Mouse (Mus musculus) right cerebral cortex, postnatal 14 days (tissue): Measurements from ENCODE around the gene Olfr1023.

ENCODE experiments used
- DNase-seq: peaks from one replicate; pipeline ENCODE4 v3.0.0; 2022

Olfr1023 gene

DNA sequence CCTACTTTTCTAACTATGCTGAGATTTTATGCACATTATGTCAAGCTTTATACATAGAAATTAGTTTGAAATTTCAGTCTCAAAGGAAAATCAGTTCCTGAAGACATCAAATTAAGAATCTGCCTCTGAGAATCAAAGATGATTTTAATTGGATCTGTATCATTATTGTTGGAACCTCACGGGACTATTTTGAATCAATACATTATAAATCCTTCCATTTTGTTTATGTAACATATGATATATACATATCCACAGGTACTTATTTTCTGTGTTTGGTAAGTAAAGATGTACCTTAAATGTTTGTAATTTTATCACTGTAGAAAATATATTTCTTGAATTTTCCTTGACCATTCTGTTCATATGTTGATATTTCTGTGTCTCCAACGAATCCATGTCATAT, at the start of gene Olfr1023:
Gene Olfr1023, plus strand, starts transcription at position 301 of the 400 bp plus-strand sequence.
- no peak for DNase-seq

- no peak for DNase-seq
These were observed 40.1 kb upstream of the Olfr1023 start, which contains the start of gene Olfr1019 for GRCm38 (mm10) chr2:85845383-85845782. Gene Olfr1019, minus strand, starts transcription at chr2:85845483.

GRCm38 (mm10) chr2:85846730-85847129, 38.7 kb upstream of the Olfr1023 start, which contains the start of gene Olfr1020:
Gene Olfr1020, plus strand, starts transcription at chr2:85847030.
- DNase-seq: no peak

DNA sequence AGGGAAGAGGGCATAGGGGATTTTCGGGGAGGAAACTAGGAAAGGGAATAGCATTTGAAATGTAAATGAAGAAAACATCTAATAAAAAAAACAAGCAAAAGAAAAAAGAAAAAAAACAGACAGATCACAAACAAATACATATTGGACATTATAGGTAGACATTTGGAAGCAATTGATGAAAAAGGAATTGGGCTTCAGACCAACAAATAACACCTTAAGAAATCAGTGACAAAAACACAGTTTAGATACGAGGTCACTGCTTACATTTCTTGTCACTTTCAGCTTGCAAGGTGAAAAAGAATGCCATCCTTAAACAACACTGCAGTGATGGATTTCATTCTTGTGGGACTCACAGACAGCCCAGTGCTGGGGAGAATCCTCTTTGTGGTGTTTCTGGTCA, 17.1 kb upstream of the Olfr1023 start, which contains the start of gene Olfr1022:
Gene Olfr1022, plus strand, starts transcription at position 301 of the 400 bp plus-strand sequence.
- no peak for DNase-seq

DNA sequence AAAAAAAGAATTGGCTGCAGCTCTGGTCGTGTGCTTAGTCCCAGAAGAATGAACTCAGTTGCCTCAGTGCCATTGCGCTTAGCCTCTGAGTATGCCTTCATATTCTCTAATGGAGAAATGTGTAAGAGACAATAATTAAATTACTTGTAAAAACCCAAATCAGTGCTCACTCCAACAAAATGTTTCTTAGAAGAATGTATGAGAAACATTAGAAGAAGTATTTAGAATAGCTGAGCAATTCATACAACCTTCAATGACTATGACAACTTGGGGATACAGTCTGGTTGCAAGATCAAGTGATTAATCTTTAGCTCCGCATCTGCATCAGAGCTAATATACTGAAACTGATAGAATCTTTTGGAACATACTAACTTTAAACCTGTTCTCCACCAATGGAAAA, 19.5 kb downstream of the Olfr1023 start, which contains the start of gene Olfr1024:
Gene Olfr1024, minus strand, starts transcription at position 101 of the 400 bp plus-strand sequence.
- no peak for DNase-seq

- DNase-seq: no peak
These were observed 27.8 kb downstream of the Olfr1023 start for GRCm38 (mm10) chr2:85913197-85913596.

DNA sequence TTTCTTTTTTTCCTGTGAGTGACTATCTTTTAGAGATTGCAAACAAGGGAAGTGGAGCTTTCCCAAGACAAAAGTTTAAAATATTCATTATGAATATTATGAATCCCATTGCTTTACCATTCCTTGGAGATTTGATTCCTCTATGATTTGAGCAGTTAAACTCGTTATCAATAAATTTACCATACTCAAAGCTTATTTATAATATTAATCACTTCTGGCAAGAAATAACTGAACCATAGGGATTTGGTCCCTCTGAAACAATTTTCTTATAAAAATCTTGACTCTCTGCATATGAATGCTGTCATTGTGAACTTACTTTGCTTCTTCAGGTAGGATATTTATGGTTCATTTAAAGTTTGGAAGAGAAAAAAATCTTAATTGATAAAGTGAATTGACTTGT, 29.5 kb downstream of the Olfr1023 start, which contains the start of gene Olfr1025-ps1:
Gene Olfr1025-ps1, plus strand, starts transcription at position 301 of the 400 bp plus-strand sequence.
- no peak for DNase-seq

- DNase-seq: no peak
These were observed 35.8 kb downstream of the Olfr1023 start, which contains the start of gene Olfr1026 for GRCm38 (mm10) chr2:85921258-85921657. Gene Olfr1026, plus strand, starts transcription at chr2:85921558.
